Mouse (Mus musculus) cerebellum, adult (tissue): ENCODE measurements around the gene Plxnb2.

Source experiments
- ATAC-seq: cut with Nextera tagmentation; 2 replicates; pipeline ENCODE4 v1.9.2; 2017; ENCODE audit warnings: mild to moderate bottlenecking, moderate library complexity, mixed read lengths; ENCODE audit not compliant: insufficient number of reproducible peaks, low FRiP score, low TSS enrichment

Gene Plxnb2

DNA sequence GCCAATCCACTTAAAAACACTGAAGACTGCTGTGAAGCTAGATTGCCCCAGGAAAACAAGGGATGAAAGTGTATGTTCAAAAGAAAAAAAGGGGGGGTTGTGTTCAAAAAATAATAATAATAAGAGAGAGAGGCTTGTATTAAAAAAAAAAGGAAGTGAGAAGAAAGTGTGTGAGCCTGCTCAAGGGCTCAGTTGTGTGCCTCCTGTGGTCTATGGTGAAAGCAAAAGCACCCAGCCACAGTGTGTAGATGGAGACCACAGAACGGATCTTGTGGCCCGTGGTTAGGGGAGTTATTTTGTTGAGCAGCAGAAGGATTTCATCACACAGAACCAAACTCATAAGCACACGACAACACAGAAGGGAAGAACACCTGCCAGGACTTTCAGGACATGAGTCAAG, 49.3 kb downstream of the Plxnb2 start:
- ATAC-seq = no peak

DNA sequence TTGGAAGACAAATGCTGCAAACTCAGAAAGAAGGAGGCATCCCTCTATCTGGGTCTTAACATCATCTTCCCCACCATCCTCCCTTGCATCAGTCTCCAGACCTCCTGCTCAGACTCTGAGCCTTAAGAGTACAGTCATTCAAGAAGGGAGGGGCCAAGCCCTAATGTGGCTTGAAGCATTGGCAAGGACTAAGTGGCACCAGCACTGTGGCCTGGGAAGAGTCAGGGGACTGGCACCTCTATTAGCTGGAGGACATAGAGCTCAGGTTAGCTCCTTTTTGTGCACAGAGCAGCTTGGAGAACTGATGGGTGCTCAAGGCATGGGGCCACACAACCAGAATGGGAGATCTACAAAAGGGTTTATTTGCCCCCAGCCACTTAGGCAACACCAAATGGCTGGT, 50.3 kb downstream of the Plxnb2 start:
- ATAC-seq = no peak

- ATAC-seq = peak; percentile 72
Measured at GRCm38 (mm10) chr15:89128382-89129350, 51.9 kb downstream of the Plxnb2 start, which contains the start of gene Hdac10. TSS of gene Hdac10 (minus strand) at chr15:89128700.

GRCm38 (mm10) chr15:89127364-89127940, 53.1 kb downstream of the Plxnb2 start:
- no peak for ATAC-seq

GRCm38 (mm10) chr15:89126622-89127021, 54.0 kb downstream of the Plxnb2 start:
- no peak for ATAC-seq

- ATAC-seq = no peak
Measured at GRCm38 (mm10) chr15:89125351-89125750, 55.2 kb downstream of the Plxnb2 start.

DNA sequence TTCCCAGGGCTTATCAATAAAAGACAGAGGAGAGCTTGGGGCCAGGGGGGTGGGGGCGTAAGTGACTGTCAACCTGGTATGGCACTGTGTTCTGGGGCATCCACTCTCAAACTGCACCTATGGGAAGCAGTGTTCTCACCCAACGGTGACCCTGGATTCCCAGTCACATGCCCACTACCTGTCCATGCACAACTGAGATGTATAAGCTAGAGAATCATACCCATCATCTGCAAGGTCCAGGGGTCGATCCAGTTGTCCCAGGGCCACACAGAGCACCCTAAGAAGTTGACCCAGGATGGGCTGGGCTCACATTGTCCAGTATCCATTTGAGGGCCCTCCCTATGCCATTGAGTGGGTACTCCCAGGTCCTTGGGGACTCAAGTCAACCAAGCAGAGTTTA, 56.3 kb downstream of the Plxnb2 start:
- no peak for ATAC-seq

DNA sequence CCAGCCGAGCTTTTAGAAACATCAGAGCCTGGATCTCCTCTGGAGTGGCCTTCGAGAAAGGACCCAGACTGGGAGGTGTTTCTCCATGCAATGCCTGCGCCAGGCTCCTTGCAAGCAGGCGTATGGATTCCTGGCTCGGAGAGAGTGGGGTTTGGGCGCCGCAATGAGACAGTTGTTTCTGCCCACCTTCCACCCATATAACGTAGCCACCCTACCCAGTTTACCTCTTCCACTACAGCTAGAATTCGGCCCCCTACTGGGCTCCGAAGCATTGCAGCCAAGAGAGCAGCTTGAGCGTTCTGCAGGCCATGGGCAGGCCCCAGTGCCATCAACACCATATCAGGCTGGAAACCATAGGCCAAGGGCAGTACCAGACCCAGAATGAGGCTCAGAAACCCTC, 57.0 kb downstream of the Plxnb2 start:
- ATAC-seq = no peak

GRCm38 (mm10) chr15:89122649-89123366, 57.8 kb downstream of the Plxnb2 start, which contains the start of gene Tubgcp6:
TSS of gene Tubgcp6 (minus strand) at chr15:89123112.
- peak; percentile 69 for ATAC-seq

DNA sequence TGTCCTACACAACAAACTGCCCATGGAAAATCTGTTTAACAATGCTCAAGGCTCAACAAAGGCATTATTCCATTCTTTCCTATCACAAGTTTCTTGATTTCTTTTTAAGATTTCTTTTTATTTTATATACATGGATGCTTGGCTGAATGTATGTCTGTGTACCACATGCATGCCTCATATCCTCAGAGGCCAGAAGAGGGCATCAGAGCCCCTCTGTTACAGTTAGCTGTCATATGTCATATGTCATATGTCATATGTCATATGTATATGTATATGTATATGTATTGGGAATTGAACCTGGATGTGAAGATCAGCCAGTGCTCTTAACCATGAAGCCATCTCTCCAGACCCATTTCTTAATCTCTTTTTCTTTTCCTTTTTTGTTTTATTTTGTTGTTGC, 62.6 kb downstream of the Plxnb2 start:
- no peak for ATAC-seq

GRCm38 (mm10) chr15:89110147-89110546, 70.4 kb downstream of the Plxnb2 start:
- peak; percentile 23; the same call in 1 of the 2 replicates for ATAC-seq

GRCm38 (mm10) chr15:89106976-89107375, 73.6 kb downstream of the Plxnb2 start:
- ATAC-seq = no peak

DNA sequence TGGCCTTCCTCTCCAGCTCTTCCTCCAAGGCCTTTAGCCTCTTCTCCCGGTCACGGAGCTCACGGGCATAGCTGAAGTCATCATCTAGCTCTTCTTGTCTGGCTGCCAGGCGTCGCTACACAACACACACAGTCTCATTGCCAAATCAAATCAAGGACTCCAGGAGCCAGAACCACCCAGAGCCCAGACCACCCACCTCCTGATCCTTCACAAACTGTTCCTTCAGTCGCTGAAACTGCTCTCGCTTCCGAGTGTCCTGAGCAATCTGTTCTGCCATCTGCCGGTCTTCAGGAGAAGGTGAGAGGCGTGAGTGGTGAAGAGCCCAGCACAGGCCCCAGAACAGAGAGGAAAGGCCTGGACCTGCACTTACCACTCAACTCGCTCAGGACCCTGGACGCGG, 74.5 kb downstream of the Plxnb2 start:
- peak; percentile 59 for ATAC-seq
